Mouse (Mus musculus): ENCODE measurements around the gene Cpped1.

The Cpped1 gene

DNA sequence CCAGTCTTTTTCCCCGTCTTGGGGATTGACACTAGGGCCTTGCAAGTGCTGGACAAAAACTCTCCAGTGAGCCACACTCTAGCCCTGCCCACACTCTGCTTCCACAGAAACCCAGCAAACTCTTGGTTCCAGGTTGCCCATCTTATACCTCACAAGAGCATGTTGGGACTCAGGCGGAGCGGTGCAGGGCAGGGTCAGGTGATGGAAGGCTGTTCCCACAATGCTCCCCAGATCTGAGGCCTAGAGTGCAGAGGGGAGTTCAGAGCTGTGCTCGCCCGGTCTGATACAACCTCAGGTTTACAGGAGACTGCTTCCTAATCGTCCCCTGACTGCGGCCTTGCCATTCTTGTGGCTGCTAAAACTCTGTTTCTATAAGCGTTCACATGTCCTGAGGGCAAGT is 151.8 kb downstream of the Cpped1 start:
- no peak for DNase-seq

DNA sequence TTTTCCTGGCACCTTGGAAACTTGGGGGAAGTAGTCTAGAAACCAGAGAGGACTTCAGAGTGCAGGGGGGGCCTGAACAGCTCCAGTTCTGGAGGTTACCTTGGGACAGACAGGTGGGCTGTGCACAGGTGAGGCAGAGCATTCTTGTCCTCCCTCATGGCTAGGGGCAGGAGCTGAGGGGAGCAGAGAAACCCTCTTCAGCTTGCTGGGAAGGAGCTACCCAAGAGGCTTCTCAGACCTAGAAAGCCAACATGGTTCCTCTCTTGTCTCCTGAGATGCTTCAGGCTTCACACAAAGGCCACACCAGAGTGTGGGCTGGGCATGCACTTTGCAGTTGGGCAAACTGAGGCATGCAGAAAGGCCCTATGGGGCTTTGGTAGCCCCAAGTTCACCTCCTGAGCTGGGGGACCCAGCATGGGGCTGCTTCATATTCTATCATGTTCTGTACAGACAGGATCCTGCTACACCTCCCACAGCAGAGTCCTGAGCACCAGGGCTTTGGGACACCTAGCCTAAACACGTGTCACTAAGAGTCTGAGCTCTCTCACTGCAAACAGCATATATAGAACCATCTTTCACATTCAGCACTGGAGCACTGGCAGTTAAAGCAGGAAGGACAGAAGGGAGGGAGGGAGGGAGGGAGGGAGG is 152.5 kb downstream of the Cpped1 start:
- no peak for DNase-seq

DNA sequence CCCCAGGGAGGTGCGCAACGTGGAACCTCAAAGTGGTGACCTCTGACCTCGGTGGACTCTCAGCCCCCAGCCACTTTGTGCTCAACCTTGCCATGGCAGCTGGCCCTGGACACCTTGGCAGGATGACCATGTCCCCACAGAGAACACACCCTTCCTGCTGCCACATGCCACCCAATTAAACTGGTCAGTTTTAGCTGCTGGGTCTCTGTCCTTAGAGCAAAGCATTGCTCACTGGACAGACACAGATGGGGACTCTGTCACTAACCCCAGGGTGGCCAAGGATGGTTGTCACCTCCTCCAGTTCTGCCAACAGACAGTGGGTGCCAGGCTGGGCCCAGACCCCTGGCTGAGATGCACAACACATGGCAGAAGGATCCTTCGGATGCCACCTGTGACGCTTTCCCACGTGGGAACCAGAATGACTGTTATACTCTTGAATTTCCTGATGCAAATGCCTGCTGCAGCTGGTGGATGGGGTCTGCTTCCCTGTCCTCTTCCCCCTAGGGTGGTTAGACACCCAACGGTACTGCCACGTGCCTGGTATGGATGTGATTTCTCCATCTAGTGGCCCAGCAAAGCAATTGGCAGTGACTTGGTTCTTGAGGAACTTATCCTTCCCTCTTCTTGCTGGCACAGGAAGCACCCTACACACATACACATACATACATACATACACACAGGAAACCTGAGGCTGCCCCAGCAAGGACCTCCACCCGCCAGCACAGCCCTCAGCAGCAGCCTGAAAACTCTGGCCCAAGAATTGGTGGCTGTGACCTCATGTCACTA is 153.8 kb downstream of the Cpped1 start:
- DNase-seq = no peak

DNA sequence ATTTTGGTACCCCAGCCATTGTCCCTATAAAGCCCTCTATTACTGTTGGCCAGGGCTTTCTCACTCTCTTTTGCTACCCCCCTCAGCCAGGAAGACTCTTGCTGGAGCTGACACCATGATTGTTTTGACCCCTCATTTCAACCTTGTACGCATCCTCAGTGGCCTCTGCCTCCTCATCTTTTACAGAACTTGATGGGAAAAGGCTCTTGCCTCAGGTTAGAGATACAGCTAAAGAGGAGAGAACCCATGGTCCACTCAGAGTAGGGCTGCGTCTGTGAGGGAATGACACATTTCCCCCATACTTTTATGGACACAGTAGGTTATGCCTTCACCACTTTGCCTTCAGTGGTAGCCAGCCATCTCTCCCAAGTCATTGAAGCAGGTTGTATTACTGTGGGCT is 155.1 kb downstream of the Cpped1 start:
- DNase-seq = no peak
